Mouse (Mus musculus) C2C12 (cell line): ENCODE data around the gene Anp32e.

Experiments
- CEBPB ChIP-seq: IDR thresholded peaks from one replicate; pipeline ENCODE4 v1.6.1; 2011; ENCODE audit warnings: low read depth, mild to moderate bottlenecking, control low read depth, moderate library complexity
- CTCF ChIP-seq: IDR thresholded peaks from one replicate; pipeline ENCODE4 v1.5.1; 2011; ENCODE audit not compliant: control insufficient read depth, insufficient read depth, insufficient read length
- FOSL1 ChIP-seq: IDR thresholded peaks from one replicate; pipeline ENCODE4 v1.8.0; 2011; ENCODE audit warnings: mild to moderate bottlenecking, low read length; ENCODE audit not compliant: poor library complexity, insufficient read depth, severe bottlenecking
- MAX ChIP-seq: IDR thresholded peaks from one replicate; pipeline ENCODE4 v1.6.1; 2011; ENCODE audit warnings: mild to moderate bottlenecking, control low read depth
- MYOD1 ChIP-seq: IDR thresholded peaks from one replicate; pipeline ENCODE4 v1.6.1; 2011; ENCODE audit warnings: low read depth; ENCODE audit not compliant: control insufficient read depth, insufficient read length
- MYOG ChIP-seq: IDR thresholded peaks from one replicate; pipeline ENCODE4 v1.6.1; 2011; ENCODE audit not compliant: control insufficient read depth, insufficient read length; ENCODE audit errors: extremely low read depth
- USF1 ChIP-seq: IDR thresholded peaks from one replicate; pipeline ENCODE4 v1.6.1; 2011; ENCODE audit warnings: low read depth, mild to moderate bottlenecking, control low read depth, moderate library complexity

GRCm38 (mm10) chr3:95933111-95933750 is 4.2 kb downstream of the Anp32e start:
- no peak for TF ChIP-seq CTCF
- TF ChIP-seq MAX: no peak
- no peak for TF ChIP-seq CEBPB
- no peak for TF ChIP-seq MYOG
- no peak for TF ChIP-seq FOSL1
- no peak for TF ChIP-seq MYOD1
- TF ChIP-seq USF1: no peak
